Mouse (Mus musculus) C2C12 (cell line): Measurements from ENCODE around the gene Nmt1. TPM values are rescaled to one million over a fixed set of nuclear protein-coding genes. Genes with fewer than 3 reads are reported as not detected.
A peak's percentile ranks its signal among the peaks of the same experiment; 100 is the strongest.

Source experiments
- H3K27me3 ChIP-seq: one replicate; pipeline ENCODE4 v1.6.1; 2011; ENCODE audit not compliant: control insufficient read depth, insufficient read depth, insufficient read length
- H3K36me3 ChIP-seq: one replicate; pipeline ENCODE4 v1.6.1; 2011; ENCODE audit not compliant: control insufficient read depth, insufficient read depth
- H3K4me3 ChIP-seq: one replicate; pipeline ENCODE4 v1.5.1; 2011; ENCODE audit warnings: mild to moderate bottlenecking, control low read depth; ENCODE audit not compliant: poor library complexity, insufficient read depth, severe bottlenecking
- H3K79me2 ChIP-seq: one replicate; pipeline ENCODE4 v1.6.1; 2011; ENCODE audit not compliant: control insufficient read depth, insufficient read depth
- H3K79me3 ChIP-seq: one replicate; pipeline ENCODE4 v1.6.1; 2011; ENCODE audit warnings: low read depth, control low read depth
- H3ac ChIP-seq: one replicate; pipeline ENCODE3; 2011; ENCODE audit warnings: low read depth; ENCODE audit not compliant: control insufficient read depth, insufficient read length
- CEBPB ChIP-seq: IDR thresholded peaks from one replicate; pipeline ENCODE4 v1.6.1; 2011; ENCODE audit warnings: low read depth, mild to moderate bottlenecking, control low read depth, moderate library complexity
- CTCF ChIP-seq: IDR thresholded peaks from one replicate; pipeline ENCODE4 v1.5.1; 2011; ENCODE audit not compliant: control insufficient read depth, insufficient read depth, insufficient read length
- FOSL1 ChIP-seq: IDR thresholded peaks from one replicate; pipeline ENCODE4 v1.8.0; 2011; ENCODE audit warnings: mild to moderate bottlenecking, low read length; ENCODE audit not compliant: poor library complexity, insufficient read depth, severe bottlenecking
- MAX ChIP-seq: IDR thresholded peaks from one replicate; pipeline ENCODE4 v1.6.1; 2011; ENCODE audit warnings: mild to moderate bottlenecking, control low read depth
- MYOD1 ChIP-seq: IDR thresholded peaks from one replicate; pipeline ENCODE4 v1.6.1; 2011; ENCODE audit warnings: low read depth; ENCODE audit not compliant: control insufficient read depth, insufficient read length
- MYOG ChIP-seq: IDR thresholded peaks from one replicate; pipeline ENCODE4 v1.6.1; 2011; ENCODE audit not compliant: control insufficient read depth, insufficient read length; ENCODE audit errors: extremely low read depth
- USF1 ChIP-seq: IDR thresholded peaks from one replicate; pipeline ENCODE4 v1.6.1; 2011; ENCODE audit warnings: low read depth, mild to moderate bottlenecking, control low read depth, moderate library complexity
- polyA plus RNA-seq: library from polyadenylated mRNA; unstranded; fragments of >200 nt; fragmentation: generic; extraction: Trizol; gene quantifications from one replicate; pipeline ENCODE4 v1.2.1, GENCODE M21; 2012; ENCODE audit warnings: missing spikeins

The Nmt1 gene
- polyA plus RNA-seq, 1 experiment, result 64.9 TPM

DNA sequence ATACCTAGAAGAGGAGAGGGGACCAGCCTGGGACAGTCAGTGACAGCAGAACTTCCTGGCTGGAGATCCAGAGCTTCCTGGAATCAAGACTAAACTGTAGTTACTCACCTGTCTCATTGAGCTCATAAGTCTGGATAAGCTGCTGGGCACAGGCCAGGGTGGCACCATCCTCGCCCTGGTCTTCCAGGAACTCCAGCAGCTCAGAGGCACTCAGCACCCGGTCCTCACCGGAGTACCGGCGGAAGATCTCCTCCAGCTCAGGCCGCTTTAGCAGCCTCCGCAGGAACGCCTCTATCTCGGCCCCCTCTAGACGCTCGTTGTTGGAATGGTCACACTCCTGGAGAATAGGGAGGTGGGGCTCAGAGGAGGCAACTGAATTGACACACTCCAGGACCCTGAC, 50.1 kb downstream of the Nmt1 start:
- Histone ChIP-seq H3K79me3 (peaks cover 7% of the 10 kb centered on the region), H3ac (no peak overlapping the region), H3K36me3 (peaks cover 70% of the 10 kb centered on the region), H3K79me2 (peaks cover 32% of the 10 kb centered on the region), H3K4me3 (no peak overlapping the region), H3K27me3 (no peaks in the 10 kb centered on the region)
- TF ChIP-seq CTCF (no peak), MYOD1 (no peak), USF1 (no peak), FOSL1 (no peak), MYOG (no peak), CEBPB (no peak), MAX (no peak)

DNA sequence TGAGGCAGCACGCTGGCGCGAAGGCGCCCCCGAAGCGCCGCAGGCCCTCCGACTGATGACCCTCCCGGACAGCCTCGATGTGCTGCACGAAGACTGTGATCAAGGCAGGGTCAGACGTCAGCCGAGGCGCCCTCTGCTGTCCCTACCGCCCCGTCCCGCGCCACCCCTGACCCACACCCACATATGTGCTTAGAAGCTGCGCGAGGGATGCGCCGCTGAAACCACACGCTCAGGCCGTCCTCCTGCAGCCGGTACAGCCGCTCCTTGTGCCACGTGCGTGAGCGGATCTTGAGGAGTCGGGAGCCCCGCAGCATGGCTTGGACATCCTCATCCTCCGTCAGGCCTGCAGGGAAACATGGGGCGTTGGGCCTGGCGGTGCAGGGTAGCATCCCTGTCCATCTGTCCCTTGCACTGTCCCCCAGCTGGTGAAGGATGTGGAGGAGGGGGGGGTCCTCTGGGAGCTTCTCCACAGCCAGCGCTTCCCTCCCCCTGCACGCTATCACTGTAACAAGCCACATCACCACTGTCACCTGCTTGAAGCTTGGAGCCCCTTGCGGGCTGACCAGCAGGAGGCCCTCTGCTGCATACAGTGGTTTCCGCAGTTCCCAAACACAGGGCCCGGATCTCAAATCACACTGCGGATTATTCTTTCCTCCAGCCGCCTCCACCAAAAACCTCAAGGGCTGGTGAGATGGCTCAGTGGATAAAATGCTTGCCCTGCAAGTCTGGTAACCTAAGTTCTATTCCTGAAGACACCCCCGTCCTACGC, 52.5 kb downstream of the Nmt1 start:
- Histone ChIP-seq H3ac (no peak overlapping the region), H3K27me3 (no peaks in the 10 kb centered on the region), H3K4me3 (no peak overlapping the region), H3K79me3 (peaks cover 10% of the 10 kb centered on the region), H3K79me2 (peaks cover 35% of the 10 kb centered on the region), H3K36me3 (peaks cover 47% of the 10 kb centered on the region)
- TF ChIP-seq MAX, result no peak
- TF ChIP-seq USF1, result no peak
- TF ChIP-seq CTCF, result no peak
- no peak for TF ChIP-seq MYOD1
- no peak for TF ChIP-seq CEBPB

DNA sequence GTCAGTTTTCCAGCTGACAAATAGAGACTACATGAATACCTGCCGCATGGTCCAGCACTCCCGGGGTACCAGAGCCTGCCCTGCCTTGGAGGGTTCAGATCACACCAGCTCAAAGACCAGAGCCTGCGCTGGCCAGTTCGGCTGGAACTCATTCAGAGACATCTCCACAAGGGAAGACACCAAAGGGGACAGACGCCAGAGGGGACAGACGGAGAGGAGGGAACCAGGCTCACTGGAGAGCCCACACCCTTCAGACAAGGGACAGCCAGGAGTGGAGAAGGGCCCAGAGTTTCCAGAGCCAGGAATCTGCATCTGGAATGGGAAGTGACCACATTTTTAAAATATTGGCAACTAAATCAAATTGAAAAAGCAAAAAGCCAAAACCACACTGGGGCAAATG, 53.6 kb downstream of the Nmt1 start:
- peaks cover 35% of the 10 kb centered on the region for H3K79me2 ChIP-seq
- no peak overlapping the region for H3K4me3 ChIP-seq
- peaks cover 36% of the 10 kb centered on the region for H3K36me3 ChIP-seq
- H3K79me3 ChIP-seq, result peaks cover 10% of the 10 kb centered on the region
- H3ac ChIP-seq, result no peak overlapping the region
- no peak for TF ChIP-seq MAX
- TF ChIP-seq USF1, result no peak
- TF ChIP-seq MYOD1, result no peak
- no peaks in the 10 kb centered on the region for H3K27me3 ChIP-seq

DNA sequence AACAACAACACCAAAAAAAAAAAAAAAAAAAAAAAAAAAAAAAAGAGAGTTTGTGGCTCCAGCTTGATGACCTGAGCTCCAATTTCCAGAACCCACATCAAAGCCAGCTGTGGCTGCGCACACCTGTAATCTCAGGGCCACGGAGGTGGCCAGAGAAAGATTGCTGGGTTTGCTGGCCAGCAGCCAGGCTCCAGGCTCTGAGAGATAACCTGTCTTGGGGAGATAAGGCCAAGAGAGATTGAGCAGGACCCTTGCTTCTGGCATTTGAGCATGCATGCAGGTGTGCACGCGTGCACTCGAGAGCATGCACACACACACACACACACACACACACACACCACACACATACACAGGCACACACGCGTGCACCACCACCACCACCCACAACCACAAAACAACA, 65.3 kb downstream of the Nmt1 start:
- H3K79me2 ChIP-seq, result peaks cover 44% of the 10 kb centered on the region
- H3K36me3 ChIP-seq, result peaks cover 4% of the 10 kb centered on the region
- H3K79me3 ChIP-seq, result peaks cover 22% of the 10 kb centered on the region
- peak overlapping the region; percentile 2 for H3ac ChIP-seq
- no peaks in the 10 kb centered on the region for H3K27me3 ChIP-seq
- H3K4me3 ChIP-seq, result no peak overlapping the region
- TF ChIP-seq MAX (no peak), MYOD1 (no peak), USF1 (no peak), CTCF (no peak), MYOG (no peak), FOSL1 (no peak), CEBPB (no peak)

DNA sequence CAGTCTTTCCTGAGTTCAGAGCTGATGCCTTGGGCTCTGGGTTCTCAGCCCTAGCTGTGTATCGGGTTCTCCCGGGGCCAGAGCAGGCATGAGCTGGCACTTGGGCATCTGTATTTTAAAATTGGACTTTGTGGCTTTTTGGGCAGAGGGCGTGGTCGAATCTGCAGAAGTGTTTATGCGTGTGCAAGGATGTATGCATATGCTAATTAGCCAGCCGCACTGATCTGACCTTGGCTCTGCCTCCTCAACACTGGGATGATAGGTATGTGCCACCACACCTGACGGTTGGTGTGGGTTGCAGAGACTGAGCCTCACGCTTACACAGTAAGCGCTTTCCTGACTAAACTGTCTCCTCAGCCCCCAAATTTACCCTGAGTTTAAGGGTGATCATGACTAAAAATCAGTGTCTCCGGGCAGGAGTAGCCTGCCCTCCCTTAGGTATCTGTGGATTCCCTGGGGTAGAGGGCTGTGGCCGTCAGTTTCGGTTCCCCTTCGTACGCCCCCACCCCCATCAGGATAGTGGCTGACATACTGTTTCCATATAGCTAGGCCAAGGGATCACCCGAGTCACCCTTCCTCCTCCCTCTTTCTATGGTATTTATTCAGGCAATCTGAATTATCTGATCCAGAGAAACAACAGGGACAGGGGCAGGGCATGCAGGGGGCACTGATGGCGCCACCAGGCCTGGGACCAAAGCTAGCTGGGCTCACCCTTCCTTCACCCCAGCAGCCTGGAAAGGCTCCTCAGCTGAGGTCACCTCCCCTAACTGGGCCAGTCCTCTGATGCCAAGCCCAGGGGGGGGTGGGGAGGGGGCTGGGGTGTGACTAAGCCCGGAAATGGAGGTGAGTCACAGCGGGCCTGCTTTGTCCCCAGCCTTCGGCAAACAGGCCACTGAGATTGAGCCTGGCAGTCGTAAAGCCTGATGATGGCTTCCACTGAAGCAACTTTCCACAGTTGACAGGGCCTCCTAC, 66.2 kb downstream of the Nmt1 start:
- TF ChIP-seq FOSL1 (peak; percentile 40), MAX (peak; percentile 40), USF1 (no peak)
- Histone ChIP-seq H3K4me3 (no peak overlapping the region), H3K36me3 (peaks cover 9% of the 10 kb centered on the region), H3K79me3 (peaks cover 25% of the 10 kb centered on the region), H3K27me3 (no peaks in the 10 kb centered on the region), H3ac (peak overlapping the region; percentile 18), H3K79me2 (peaks cover 52% of the 10 kb centered on the region)

DNA sequence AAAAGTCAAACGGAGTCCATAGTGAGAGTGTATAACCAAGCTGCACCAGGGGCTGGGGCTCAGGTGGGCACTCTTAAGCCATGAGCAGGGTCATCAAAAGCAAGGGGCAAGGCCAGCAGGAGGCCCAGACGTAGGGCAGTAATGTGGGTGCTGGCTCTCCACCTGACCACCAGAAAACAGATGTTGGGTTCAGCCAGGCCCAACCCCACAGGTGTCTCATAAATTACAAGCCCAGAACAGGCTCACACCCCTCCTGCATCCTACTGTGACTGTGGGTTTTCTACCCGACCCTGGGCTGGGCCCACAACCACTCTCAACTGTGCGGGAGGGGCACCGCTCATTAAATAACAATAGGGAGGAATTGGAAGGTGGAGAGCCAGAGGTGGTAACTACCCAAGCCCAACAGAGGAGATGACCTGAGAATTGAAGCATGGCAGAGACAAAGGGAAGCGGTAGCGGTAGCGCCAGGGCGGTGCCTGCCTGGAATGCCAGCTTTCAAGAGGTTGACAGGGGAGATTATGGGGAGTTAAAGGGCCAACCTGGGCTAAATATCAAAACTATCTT, 67.2 kb downstream of the Nmt1 start:
- H3K36me3 ChIP-seq, result peaks cover 17% of the 10 kb centered on the region
- no peak overlapping the region for H3ac ChIP-seq
- H3K27me3 ChIP-seq, result no peaks in the 10 kb centered on the region
- H3K79me3 ChIP-seq, result peaks cover 30% of the 10 kb centered on the region
- H3K79me2 ChIP-seq, result peaks cover 62% of the 10 kb centered on the region
- TF ChIP-seq FOSL1, result no peak
- no peak for TF ChIP-seq USF1
- TF ChIP-seq MYOG, result no peak
- no peak for TF ChIP-seq MYOD1
- TF ChIP-seq CEBPB, result no peak
- TF ChIP-seq CTCF, result no peak
- TF ChIP-seq MAX, result no peak
- no peak overlapping the region for H3K4me3 ChIP-seq
